Mouse (Mus musculus) retina, adult 2 months (tissue): Measurements from ENCODE around the gene Enox1.
A peak's percentile ranks its signal among the peaks of the same experiment; 100 is the strongest.

Experiments used
- DNase-seq: peaks from one replicate; pipeline ENCODE4 v3.0.0-alpha.2; 2012; ENCODE audit warnings: low read depth, low spot score

Gene Enox1

GRCm38 (mm10) chr14:77576411-77576810 is 419.8 kb downstream of the Enox1 start:
- no peak for DNase-seq

- no peak for DNase-seq
Observed at GRCm38 (mm10) chr14:77577481-77578251, 421.1 kb downstream of the Enox1 start.

GRCm38 (mm10) chr14:77578355-77578754 is 421.8 kb downstream of the Enox1 start:
- DNase-seq = no peak

GRCm38 (mm10) chr14:77580106-77580936 is 423.8 kb downstream of the Enox1 start:
- no peak for DNase-seq

GRCm38 (mm10) chr14:77580937-77581270 is 424.3 kb downstream of the Enox1 start:
- no peak for DNase-seq

GRCm38 (mm10) chr14:77581616-77582015 is 425.1 kb downstream of the Enox1 start:
- DNase-seq = no peak

- no peak for DNase-seq
Observed at GRCm38 (mm10) chr14:77584426-77584825, 427.9 kb downstream of the Enox1 start.

- DNase-seq = no peak
Observed at GRCm38 (mm10) chr14:77585031-77585800, 428.7 kb downstream of the Enox1 start.

GRCm38 (mm10) chr14:77586033-77586432 is 429.5 kb downstream of the Enox1 start:
- DNase-seq = no peak

- DNase-seq = no peak
Observed at GRCm38 (mm10) chr14:77587182-77587581, 430.6 kb downstream of the Enox1 start.

GRCm38 (mm10) chr14:77593136-77593838 is 436.7 kb downstream of the Enox1 start:
- no peak for DNase-seq

GRCm38 (mm10) chr14:77596216-77597175 is 439.9 kb downstream of the Enox1 start:
- DNase-seq = no peak

- DNase-seq = peak; percentile 25
Observed at GRCm38 (mm10) chr14:77599016-77599704, 442.6 kb downstream of the Enox1 start.

- DNase-seq = no peak
Observed at GRCm38 (mm10) chr14:77600773-77601172, 444.2 kb downstream of the Enox1 start.

- DNase-seq = no peak
Observed at GRCm38 (mm10) chr14:77601446-77601845, 444.9 kb downstream of the Enox1 start.

- no peak for DNase-seq
Observed at GRCm38 (mm10) chr14:77608182-77608839, 451.7 kb downstream of the Enox1 start.

- no peak for DNase-seq
Observed at GRCm38 (mm10) chr14:77615201-77615600, 458.6 kb downstream of the Enox1 start.

- DNase-seq = no peak
Observed at GRCm38 (mm10) chr14:77617250-77617649, 460.7 kb downstream of the Enox1 start.

GRCm38 (mm10) chr14:77618131-77618805 is 461.7 kb downstream of the Enox1 start:
- no peak for DNase-seq
